Mouse (Mus musculus) stomach, postnatal 0 days (tissue): ENCODE data around the gene Tfap4.

Experiments used
- CTCF ChIP-seq: IDR thresholded peaks from 2 replicates; pipeline ENCODE4 v1.5.1; 2016; ENCODE audit warnings: antibody characterized with exemption, low read depth, mild to moderate bottlenecking, moderate library complexity
- EP300 ChIP-seq: optimal IDR thresholded peaks from 2 replicates; pipeline ENCODE3; 2016; ENCODE audit warnings: antibody characterized with exemption

DNA sequence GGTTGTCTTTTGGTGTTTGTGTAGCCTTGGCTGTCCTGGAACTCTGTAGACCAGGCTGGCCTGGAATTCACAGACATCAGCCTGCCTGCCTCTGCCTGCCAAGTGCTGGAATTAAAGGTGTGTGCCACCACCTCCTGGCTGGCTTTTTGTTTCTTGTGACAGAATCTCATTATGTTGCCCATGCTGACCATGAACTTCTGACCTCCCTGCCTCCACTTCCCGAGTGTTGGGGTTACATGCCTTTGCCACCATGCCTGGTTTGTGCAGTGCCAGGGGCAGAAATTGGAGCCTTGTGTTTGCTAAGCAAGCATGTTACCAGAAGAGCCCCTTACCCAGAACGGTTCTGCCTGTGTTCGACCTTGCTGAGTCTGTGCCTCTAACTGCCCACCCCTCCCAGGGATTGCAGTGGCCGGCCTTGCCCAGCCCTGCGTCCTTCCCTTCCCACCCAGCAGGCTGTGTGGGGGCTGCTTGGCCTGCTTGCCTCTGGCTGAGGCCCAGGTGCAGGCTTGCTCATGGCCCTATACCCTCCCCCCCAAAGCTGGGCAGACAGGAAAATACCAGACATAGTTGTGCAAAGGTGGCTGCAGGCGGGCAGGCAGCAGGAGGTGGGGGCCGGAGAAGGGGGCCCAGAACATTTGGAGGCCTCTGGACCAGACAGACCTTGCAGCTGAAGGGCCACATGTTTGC, 43.3 kb upstream of the Tfap4 start:
- TF ChIP-seq CTCF (no peak), EP300 (no peak)
